In genomic region chr11:120085891-120086627, GRCm38 (mm10) we compare ENCODE assay signal across 8 mouse cellular contexts. TPM values are rescaled to one million over a fixed set of nuclear protein-coding genes. Genes with fewer than 3 reads are reported as not detected.
DNase-seq lines count a peak whose midpoint lies in the region; ATAC-seq and TF ChIP-seq lines count a peak whose summit lies in the region.

No protein-coding gene starts in this region.

- H3K9me3 ChIP-seq in MEL (replicated peaks; ENCODE audit: insufficient read depth, low read length): no peaks in the 10 kb centered on the region
- H3K9me3 ChIP-seq in heart, embryonic 13.5 days: no peaks in the 10 kb centered on the region
- H3K9me3 ChIP-seq in limb, embryonic 13.5 days: no peaks in the 10 kb centered on the region
- no peaks in the 10 kb centered on the region for H3K9me3 ChIP-seq in midbrain, postnatal 0 days (ENCODE audit: low read length)

- peak overlapping the region; percentile 72 to 89 for H3K4me3 ChIP-seq in MEL (ENCODE audit: control insufficient read depth in 1 of 2, insufficient read depth in 1 of 2, low read depth in 2 of 2, low read length in 2 of 2)
- H3K4me3 ChIP-seq in heart, embryonic 13.5 days: peak overlapping the region; percentile 83
- H3K4me3 ChIP-seq in limb, embryonic 13.5 days: peak overlapping the region; percentile 86
- H3K4me3 ChIP-seq in midbrain, postnatal 0 days (ENCODE audit: low read depth, low read length): peak overlapping the region; percentile 68

- H3K36me3 ChIP-seq in MEL (ENCODE audit: control insufficient read depth in 1 of 2, insufficient read depth in 2 of 2, low read length in 2 of 2): no peaks in the 10 kb centered on the region; a peak in 1 of 4 replicates
- H3K36me3 ChIP-seq in heart, embryonic 13.5 days: peaks cover 38% of the 10 kb centered on the region
- peaks cover 39% of the 10 kb centered on the region for H3K36me3 ChIP-seq in limb, embryonic 13.5 days
- peaks cover 31% of the 10 kb centered on the region for H3K36me3 ChIP-seq in midbrain, postnatal 0 days (ENCODE audit: insufficient read depth, low read length)

- H3K27me3 ChIP-seq in MEL (ENCODE audit: control insufficient read depth in 1 of 2, insufficient read depth in 2 of 2, low read length in 2 of 2): no peaks in the 10 kb centered on the region
- no peaks in the 10 kb centered on the region for H3K27me3 ChIP-seq in heart, embryonic 13.5 days (replicated peaks)
- no peaks in the 10 kb centered on the region for H3K27me3 ChIP-seq in limb, embryonic 13.5 days
- H3K27me3 ChIP-seq in midbrain, postnatal 0 days (ENCODE audit: insufficient read depth, low read length): no peaks in the 10 kb centered on the region

- H3K79me2 ChIP-seq in MEL (ENCODE audit: control insufficient read depth, insufficient read depth, low read length, poor library complexity): peaks cover 3% of the 10 kb centered on the region; the same call in 1 of the 2 replicates

- peak overlapping the region; percentile 82 for H3K9ac ChIP-seq in MEL (ENCODE audit: control insufficient read depth, low read depth, low read length, poor library complexity, severe bottlenecking)
- H3K9ac ChIP-seq in heart, embryonic 13.5 days: peak overlapping the region; percentile 94
- peak overlapping the region; percentile 93 for H3K9ac ChIP-seq in limb, embryonic 13.5 days
- H3K9ac ChIP-seq in midbrain, postnatal 0 days (replicated peaks; ENCODE audit: low read length, poor library complexity, severe bottlenecking): peak overlapping the region; percentile 98

- TF ChIP-seq RAD21 in MEL (IDR thresholded peaks at IDR 0.05; ENCODE audit: low read depth, low read length): no peak

- H3K4me2 ChIP-seq in heart, embryonic 13.5 days: peak overlapping the region; percentile 82
- peak overlapping the region; percentile 76 for H3K4me2 ChIP-seq in limb, embryonic 13.5 days (replicated peaks)
- peak overlapping the region; percentile 95 for H3K4me2 ChIP-seq in midbrain, postnatal 0 days (ENCODE audit: low read depth, low read length, poor library complexity, severe bottlenecking)

- no peak for TF ChIP-seq CTCF in MEL (IDR thresholded peaks at IDR 0.05 in 2 of 3, conservative IDR thresholded peaks at IDR 0.05 in 1 of 3; ENCODE audit: control insufficient read depth in 1 of 3, insufficient read depth in 1 of 3, low read depth in 2 of 3, low read length in 3 of 3, poor library complexity in 1 of 3, severe bottlenecking in 1 of 3)
- peak; percentile 28 for TF ChIP-seq CTCF in midbrain, postnatal 0 days (IDR thresholded peaks at IDR 0.05)

- no peak overlapping the region for H3K27ac ChIP-seq in MEL (ENCODE audit: control insufficient read depth, low read depth, low read length)
- peak overlapping the region; percentile 65 for H3K27ac ChIP-seq in heart, embryonic 13.5 days (replicated peaks)
- H3K27ac ChIP-seq in limb, embryonic 13.5 days: peak overlapping the region; percentile 77
- peak overlapping the region; percentile 85 for H3K27ac ChIP-seq in midbrain, postnatal 0 days (ENCODE audit: low read depth, low read length)

- no peak for TF ChIP-seq EP300 in MEL (IDR thresholded peaks at IDR 0.05; ENCODE audit: low read depth in 1 of 2, low read length in 2 of 2)

- H3K4me1 ChIP-seq in MEL (ENCODE audit: control insufficient read depth in 1 of 2, insufficient read depth in 2 of 2, low read length in 2 of 2): peaks cover 4 to 21% of the 10 kb centered on the region in 2 experiments; a peak in 3 of 4 replicates
- peaks cover 26% of the 10 kb centered on the region for H3K4me1 ChIP-seq in heart, embryonic 13.5 days
- peaks cover 10% of the 10 kb centered on the region for H3K4me1 ChIP-seq in limb, embryonic 13.5 days
- peaks cover 10% of the 10 kb centered on the region for H3K4me1 ChIP-seq in midbrain, postnatal 0 days (ENCODE audit: insufficient read depth, low read length)

- WGBS in heart, embryonic 13.5 days: under 1% methylated on average over 25 of the region's 25 CpGs
- under 1% methylated on average over 25 of the region's 25 CpGs for WGBS in limb, embryonic 13.5 days
- WGBS in midbrain, postnatal 0 days: under 1% methylated on average over 25 of the region's 25 CpGs

- TF ChIP-seq POLR2A in MEL (IDR thresholded peaks at IDR 0.05; ENCODE audit: control insufficient read depth in 1 of 2, insufficient read depth in 1 of 2, low read depth in 1 of 2, low read length in 2 of 2, poor library complexity in 1 of 2): no peak

- DNase-seq in layer of hippocampus, postnatal 10 days (ENCODE audit: low spot score in 2 of 2): peak; percentile 47 to 51
- DNase-seq in layer of hippocampus, adult 9-11 months: no peak
- peak; percentile 60 for DNase-seq in MEL (ENCODE audit: low read depth, low spot score)
- peak; percentile 63 for DNase-seq in embryo, embryonic 11 days
- DNase-seq in midbrain, postnatal 0 days (ENCODE audit: low spot score): peak; percentile 46
- DNase-seq in layer of hippocampus, adult 18-20 months (ENCODE audit: low spot score in 2 of 2): no peak

- ATAC-seq in heart, embryonic 13.5 days (ENCODE audit: extremely low read depth, insufficient number of reproducible peaks, low FRiP score, low TSS enrichment): 0 out of 2 replicates have a peak, but pooled peaks have one; percentile 4
- peak; percentile 9; the same call in 1 of the 2 replicates for ATAC-seq in limb, embryonic 13.5 days (ENCODE audit: low FRiP score, low read depth)
- peak; percentile 38; the same call in 1 of the 2 replicates for ATAC-seq in midbrain, postnatal 0 days (ENCODE audit: low FRiP score)

TF ChIP-seq in MEL, 35 proteins besides CTCF, POLR2A, EP300 and RAD21 (continues in another document):
- no peak for TF ChIP-seq ELF1 (IDR thresholded peaks at IDR 0.05; ENCODE audit: low read depth, low read length)
- no peak; the same call in 1 of the 2 replicates for TF ChIP-seq MXI1 (IDR thresholded peaks at IDR 0.05; ENCODE audit: low read depth, low read length)
- TF ChIP-seq E2F4 (IDR thresholded peaks at IDR 0.05; ENCODE audit: borderline replicate concordance, low read depth, low read length): no peak
- 0 out of 2 replicates have a peak, but pooled peaks have one; percentile 32 for TF ChIP-seq MYC (IDR thresholded peaks at IDR 0.05; ENCODE audit: low read depth, low read length)
- TF ChIP-seq ETS1 (IDR thresholded peaks at IDR 0.05; ENCODE audit: low read depth, low read length): no peak
- no peak for TF ChIP-seq MYB (IDR thresholded peaks at IDR 0.05; ENCODE audit: low read depth, low read length)
- no peak for TF ChIP-seq NELFE (IDR thresholded peaks at IDR 0.05; ENCODE audit: low read depth, low read length)
- TF ChIP-seq RCOR1 (IDR thresholded peaks at IDR 0.05; ENCODE audit: low read depth, low read length): no peak
- TF ChIP-seq HCFC1 (IDR thresholded peaks at IDR 0.05; ENCODE audit: low read depth, low read length): no peak
- no peak for TF ChIP-seq UBTF (IDR thresholded peaks at IDR 0.05; ENCODE audit: borderline replicate concordance, insufficient read depth, low read depth, low read length)
- TF ChIP-seq USF1 (IDR thresholded peaks at IDR 0.05; ENCODE audit: low read depth, low read length): 0 out of 2 replicates have a peak, but pooled peaks have one; percentile 7

RNA-seq across cellular contexts. Expression of gene Cep131, which starts 0.6 kb away (rescaled TPM):
- 10 to 100 TPM; 44.3 to 53.4 TPM for total RNA-seq in layer of hippocampus, postnatal 10 days (2021)
- 17.6 and 21.6 TPM in 2 replicates for total RNA-seq in MEL (2012; rRNA removed)
- polyA plus RNA-seq in MEL (2012; ENCODE audit: insufficient read depth in 1 of 2, insufficient read length in 2 of 2, low read depth in 1 of 2, low replicate concordance in 2 of 2, missing spikeins in 1 of 2): 10 to 100 TPM in 1 of 2 experiments, not detected in 1; 26.6 TPM
- polyA plus RNA-seq in heart, embryonic 13.5 days (2015; fragmentation: Nextera tagmentation; extraction: Ambion mirVana): 13.4 and 13.8 TPM in 2 replicates
- 27.3 and 29.0 TPM in 2 replicates for polyA plus RNA-seq in limb, embryonic 13.5 days (2015; fragmentation: Nextera tagmentation; extraction: Ambion mirVana)
- 17.7 and 19.0 TPM in 2 replicates for total RNA-seq in midbrain, postnatal 0 days (2014; rRNA removed)
- 25.4 and 27.7 TPM in 2 replicates for polyA plus RNA-seq in midbrain, postnatal 0 days (2015; fragmentation: Nextera tagmentation; extraction: Ambion mirVana)
- total RNA-seq in layer of hippocampus, adult 18-20 months (2021): 10 to 100 TPM; 31.7 to 32.5 TPM

RNA-seq across cellular contexts. Expression of gene Tepsin, which starts 12.5 kb away (rescaled TPM):
- 10 to 100 TPM; 19.3 to 19.7 TPM for total RNA-seq in layer of hippocampus, postnatal 10 days (2021)
- 12.6 and 16.6 TPM in 2 replicates for total RNA-seq in MEL (2012; rRNA removed)
- polyA plus RNA-seq in MEL (2012; ENCODE audit: insufficient read depth in 1 of 2, insufficient read length in 2 of 2, low read depth in 1 of 2, low replicate concordance in 2 of 2, missing spikeins in 1 of 2): 10 to 100 TPM in 1 of 2 experiments, not detected in 1; 14.3 TPM
- polyA plus RNA-seq in heart, embryonic 13.5 days (2015; fragmentation: Nextera tagmentation; extraction: Ambion mirVana): 13.0 and 13.5 TPM in 2 replicates
- 18.1 and 18.5 TPM in 2 replicates for polyA plus RNA-seq in limb, embryonic 13.5 days (2015; fragmentation: Nextera tagmentation; extraction: Ambion mirVana)
- 28.6 and 32.1 TPM in 2 replicates for total RNA-seq in midbrain, postnatal 0 days (2014; rRNA removed)
- 14.9 and 17.6 TPM in 2 replicates for polyA plus RNA-seq in midbrain, postnatal 0 days (2015; fragmentation: Nextera tagmentation; extraction: Ambion mirVana)
- 10 to 100 TPM; 13.9 to 17.9 TPM for total RNA-seq in layer of hippocampus, adult 18-20 months (2021)

RNA-seq across cellular contexts. Expression of gene Ndufaf8, which starts 12.7 kb away (rescaled TPM):
- 10 to 100 TPM; 36.4 to 37.3 TPM for total RNA-seq in layer of hippocampus, postnatal 10 days (2021)
- total RNA-seq in MEL (2012; rRNA removed): 99.2 and 120 TPM in 2 replicates
- polyA plus RNA-seq in MEL (2012; ENCODE audit: insufficient read depth in 1 of 2, insufficient read length in 2 of 2, low read depth in 1 of 2, low replicate concordance in 2 of 2, missing spikeins in 1 of 2): 10 to 100 TPM in 1 of 2 experiments, not detected in 1; 77.6 TPM
- 81.1 and 95.7 TPM in 2 replicates for polyA plus RNA-seq in heart, embryonic 13.5 days (2015; fragmentation: Nextera tagmentation; extraction: Ambion mirVana)
- polyA plus RNA-seq in limb, embryonic 13.5 days (2015; fragmentation: Nextera tagmentation; extraction: Ambion mirVana): 69.3 and 76.9 TPM in 2 replicates
- total RNA-seq in midbrain, postnatal 0 days (2014; rRNA removed): 32.9 and 64.8 TPM in 2 replicates
- polyA plus RNA-seq in midbrain, postnatal 0 days (2015; fragmentation: Nextera tagmentation; extraction: Ambion mirVana): 56.8 and 57.0 TPM in 2 replicates
- total RNA-seq in layer of hippocampus, adult 18-20 months (2021): 10 to 100 TPM; 38.6 to 39.3 TPM

RNA-seq across cellular contexts. Expression of gene Aatk, which starts 39.1 kb away (rescaled TPM):
- total RNA-seq in layer of hippocampus, postnatal 10 days (2021): 100 to 1,000 TPM; 136 to 148 TPM
- total RNA-seq in MEL (2012; rRNA removed): 0.04 TPM in 1 of 2 replicates, not detected in the other
- not detected for polyA plus RNA-seq in MEL (2012; ENCODE audit: insufficient read depth in 1 of 2, insufficient read length in 2 of 2, low read depth in 1 of 2, low replicate concordance in 2 of 2, missing spikeins in 1 of 2)
- polyA plus RNA-seq in heart, embryonic 13.5 days (2015; fragmentation: Nextera tagmentation; extraction: Ambion mirVana): 0.33 and 0.55 TPM in 2 replicates
- 5.2 and 6.1 TPM in 2 replicates for polyA plus RNA-seq in limb, embryonic 13.5 days (2015; fragmentation: Nextera tagmentation; extraction: Ambion mirVana)
- total RNA-seq in midbrain, postnatal 0 days (2014; rRNA removed): 170 and 178 TPM in 2 replicates
- polyA plus RNA-seq in midbrain, postnatal 0 days (2015; fragmentation: Nextera tagmentation; extraction: Ambion mirVana): 44.9 and 46.9 TPM in 2 replicates
- total RNA-seq in layer of hippocampus, adult 18-20 months (2021): 100 to 1,000 TPM; 205 to 215 TPM

Comparison
In these comparisons a context has a peak if more than half of its experiments do, and no peak if none do; other contexts are left out.
1. DNase-seq: peak in layer of hippocampus, postnatal 10 days (2 of 2), MEL (single experiment), embryo, embryonic 11 days (single experiment) and midbrain, postnatal 0 days (single experiment); none in layer of hippocampus, adult 9-11 months (single experiment) and layer of hippocampus, adult 18-20 months (0 of 2).
2. Peak in every context shown above with its lines, with median percentiles within 50 percentile points of each other: H3K4me3 ChIP-seq, H3K9ac ChIP-seq, ATAC-seq and H3K4me2 ChIP-seq.